Mouse (Mus musculus) hindbrain, embryonic 14.5 days (tissue): ENCODE data around the gene Fntb. TPM values are rescaled to one million over a fixed set of nuclear protein-coding genes. Genes with fewer than 3 reads are reported as not detected.
A peak's percentile ranks its signal among the peaks of the same experiment; 100 is the strongest.

Experiments used
- ATAC-seq: fragments of 200-750 bp; cut with Nextera tagmentation; 2 replicates; pipeline ENCODE4 v1.8.0; 2017; ENCODE audit warnings: moderate number of reproducible peaks, mild to moderate bottlenecking, moderate TSS enrichment, moderate library complexity; ENCODE audit not compliant: low FRiP score
- DNase-seq: peaks from one replicate; pipeline ENCODE4 v3.0.0-alpha.2; 2015; ENCODE audit warnings: low spot score
- H3K27ac ChIP-seq: fragments of 300-500 bp; sonication (generic); 2 replicates; pipeline ENCODE4 v1.5.1; 2014; ENCODE audit warnings: mild to moderate bottlenecking, moderate library complexity
- H3K27me3 ChIP-seq: fragments of 300-500 bp; sonication (generic); 2 replicates; pipeline ENCODE4 v1.6.1; 2014; ENCODE audit warnings: mild to moderate bottlenecking, low read length, mixed read lengths; ENCODE audit not compliant: control insufficient read depth, insufficient read depth
- H3K36me3 ChIP-seq: fragments of 300-500 bp; sonication (generic); replicated peaks from 2 replicates; pipeline ENCODE4 v1.6.1; 2014; ENCODE audit not compliant: control insufficient read depth, insufficient read depth
- H3K4me1 ChIP-seq: fragments of 300-500 bp; sonication (generic); replicated peaks from 2 replicates; pipeline ENCODE4 v1.6.1; 2014; ENCODE audit warnings: antibody characterized with exemption, low read length, mixed read lengths; ENCODE audit not compliant: control insufficient read depth, insufficient read depth
- H3K4me2 ChIP-seq: fragments of 300-500 bp; sonication (generic); replicated peaks from 2 replicates; pipeline ENCODE4 v1.6.1; 2014; ENCODE audit warnings: mild to moderate bottlenecking, moderate library complexity
- H3K4me3 ChIP-seq: fragments of 300-500 bp; sonication (generic); replicated peaks from 2 replicates; pipeline ENCODE4 v1.5.1; 2014; ENCODE audit warnings: mild to moderate bottlenecking, low read length
- H3K9ac ChIP-seq: fragments of 300-500 bp; sonication (generic); 2 replicates; pipeline ENCODE4 v1.6.1; 2014
- H3K9me3 ChIP-seq: fragments of 300-500 bp; sonication (generic); 2 replicates; pipeline ENCODE4 v1.6.1; 2016; ENCODE audit warnings: low read length; ENCODE audit not compliant: control insufficient read depth
- WGBS: fragments of 180-500 bp; shearing (Covaris S2); extraction: QIAGEN DNeasy Blood & Tissue Kit; methylation state at CpG from one replicate; pipeline ENCODE4 v1.1.7; 2014; 5-methylcytosine and 5-hydroxymethylcytosine counted together
- polyA plus RNA-seq: library from polyadenylated mRNA; unstranded; fragments of >200 nt; fragmentation: Nextera tagmentation; extraction: Ambion mirVana; gene quantifications from 2 replicates; pipeline ENCODE4 v1.2.1, GENCODE M21; 2014

The Fntb gene
- polyA plus RNA-seq, result 40.4 and 43.9 TPM in 2 replicates

- ATAC-seq (peak; percentile 96), DNase-seq (peak; percentile 98)
- under 1% methylated on average over 31 of the region's 31 CpGs for WGBS
- H3K9me3 ChIP-seq, result no peaks in the 10 kb centered on the region
- peak within 1 kb of the TSS; percentile 73 for H3K9ac ChIP-seq
- H3K36me3 ChIP-seq, result no peaks in the 10 kb centered on the region
- H3K4me3 ChIP-seq, result peak within 1 kb of the TSS; percentile 59
- H3K27me3 ChIP-seq, result no peaks in the 10 kb centered on the region
- H3K4me2 ChIP-seq, result peak within 1 kb of the TSS; percentile 58
- peak within 1 kb of the TSS; percentile 87 for H3K27ac ChIP-seq
- H3K4me1 ChIP-seq, result 0 out of 2 replicates have a peak, but pooled peaks cover 5% of the 10 kb centered on the region
These were observed at the start of gene Fntb, which contains the start of gene Churc1 for GRCm38 (mm10) chr12:76765354-76765851. Gene Fntb (plus strand): TSS chr12:76765589. Gene Churc1 (plus strand): TSS chr12:76765538.

DNA sequence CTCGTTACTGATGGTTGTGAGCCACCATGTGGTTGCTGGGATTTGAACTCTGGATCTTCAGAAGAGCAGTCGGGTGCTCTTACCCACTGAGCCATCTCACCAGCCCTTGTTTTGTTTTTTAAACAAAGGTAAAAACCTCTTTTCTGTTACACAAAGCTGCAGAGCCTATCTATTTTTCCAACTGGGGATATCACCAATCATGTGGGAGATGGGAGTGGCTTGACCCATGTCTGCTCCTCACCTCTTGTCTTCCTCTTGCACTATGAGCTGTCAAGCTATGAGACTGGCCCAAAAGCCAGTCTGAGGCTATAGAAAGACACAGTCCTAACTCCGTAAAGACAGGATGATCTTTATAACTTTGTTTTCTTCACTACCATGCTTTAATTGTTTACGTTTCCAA, 47.0 kb upstream of the Fntb start:
- DNase-seq (no peak), ATAC-seq (no peak)
- no peak overlapping the region for H3K4me2 ChIP-seq
- WGBS, result 91% methylated on average over 4 of the region's 4 CpGs
- no peak overlapping the region for H3K4me3 ChIP-seq
- no peaks in the 10 kb centered on the region for H3K9me3 ChIP-seq
- no peaks in the 10 kb centered on the region for H3K36me3 ChIP-seq
- H3K27ac ChIP-seq, result no peak overlapping the region
- H3K4me1 ChIP-seq, result no peaks in the 10 kb centered on the region
- peaks cover under 1% of the 10 kb centered on the region; the same call in 1 of the 2 replicates for H3K27me3 ChIP-seq
- H3K9ac ChIP-seq, result no peak overlapping the region

DNA sequence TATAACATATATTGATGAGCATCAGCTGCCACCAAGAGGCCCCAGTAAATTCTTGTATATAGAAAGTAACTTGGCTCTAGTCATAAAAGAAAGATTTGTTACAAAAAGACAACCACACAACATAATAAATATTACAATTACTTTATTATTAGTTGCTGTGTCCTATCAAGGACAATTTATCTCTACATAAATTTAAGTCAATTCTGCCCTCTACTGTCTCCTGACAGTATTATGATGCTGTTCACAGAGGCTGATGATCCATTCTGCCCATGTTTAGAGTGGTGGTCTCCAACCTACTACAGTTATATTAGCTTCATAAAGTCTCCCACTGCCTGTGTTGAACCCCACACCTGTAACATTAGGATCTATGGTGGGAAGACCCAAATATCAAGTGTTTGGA, 44.8 kb upstream of the Fntb start:
- Histone ChIP-seq H3K4me3 (no peak overlapping the region), H3K27me3 (no peaks in the 10 kb centered on the region), H3K4me1 (no peaks in the 10 kb centered on the region), H3K4me2 (no peak overlapping the region), H3K27ac (no peak overlapping the region), H3K36me3 (no peaks in the 10 kb centered on the region), H3K9me3 (no peaks in the 10 kb centered on the region), H3K9ac (no peak overlapping the region)
- DNase-seq, result peak; percentile 67
- ATAC-seq, result no peak

DNA sequence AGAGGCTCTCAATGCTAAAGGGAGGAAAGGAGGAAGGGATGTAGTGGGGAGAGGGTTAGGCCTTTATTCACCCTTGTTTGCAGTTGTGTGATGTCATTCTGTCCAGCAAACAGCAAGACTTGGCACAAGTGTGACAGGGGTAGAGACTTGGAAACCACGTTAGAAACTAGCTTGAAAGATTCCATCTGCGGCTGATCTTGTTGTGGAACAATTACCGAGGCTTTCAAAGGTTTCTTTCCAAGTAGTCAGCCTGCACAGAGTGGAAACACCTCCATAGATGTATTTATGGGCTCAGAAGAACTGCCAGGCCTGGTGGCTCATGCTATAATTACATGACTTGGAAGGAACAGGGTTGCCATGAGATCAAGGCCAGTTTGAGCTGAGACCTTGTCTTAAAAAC, 43.4 kb upstream of the Fntb start:
- Histone ChIP-seq H3K4me2 (no peak overlapping the region), H3K9me3 (no peaks in the 10 kb centered on the region), H3K36me3 (no peaks in the 10 kb centered on the region), H3K4me1 (no peaks in the 10 kb centered on the region), H3K27me3 (no peaks in the 10 kb centered on the region), H3K4me3 (no peak overlapping the region), H3K9ac (no peak overlapping the region), H3K27ac (no peak overlapping the region)
- DNase-seq (no peak), ATAC-seq (no peak)
- WGBS, result 82% methylated on average over 3 of the region's 3 CpGs

DNA sequence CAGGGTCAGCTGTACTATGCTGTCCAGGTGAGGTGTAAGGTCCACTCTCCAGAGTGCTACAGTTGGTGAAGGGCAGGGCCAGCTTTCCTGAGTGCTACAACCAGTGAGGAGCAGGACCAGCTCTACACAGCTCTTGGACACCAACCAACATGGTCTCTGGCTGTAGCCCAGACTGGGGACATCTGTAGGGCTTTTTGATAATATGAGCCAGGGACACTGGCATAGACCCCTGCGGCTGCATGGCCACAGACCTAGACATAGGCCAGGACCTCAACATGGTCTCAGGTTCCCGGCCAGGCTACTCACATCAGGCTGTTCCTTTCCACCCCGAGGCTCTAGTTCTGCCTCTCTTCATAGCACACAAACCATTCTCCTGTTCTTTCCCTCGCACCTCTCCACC, 37.4 kb upstream of the Fntb start:
- ATAC-seq (no peak), DNase-seq (no peak)
- no peak overlapping the region for H3K27ac ChIP-seq
- no peak overlapping the region for H3K4me2 ChIP-seq
- H3K36me3 ChIP-seq, result no peaks in the 10 kb centered on the region
- WGBS, result 94% methylated on average over 4 of the region's 4 CpGs
- H3K9me3 ChIP-seq, result peaks cover 4% of the 10 kb centered on the region; the same call in 1 of the 2 replicates
- no peaks in the 10 kb centered on the region for H3K4me1 ChIP-seq
- no peak overlapping the region for H3K4me3 ChIP-seq
- H3K9ac ChIP-seq, result no peak overlapping the region
- no peaks in the 10 kb centered on the region for H3K27me3 ChIP-seq

DNA sequence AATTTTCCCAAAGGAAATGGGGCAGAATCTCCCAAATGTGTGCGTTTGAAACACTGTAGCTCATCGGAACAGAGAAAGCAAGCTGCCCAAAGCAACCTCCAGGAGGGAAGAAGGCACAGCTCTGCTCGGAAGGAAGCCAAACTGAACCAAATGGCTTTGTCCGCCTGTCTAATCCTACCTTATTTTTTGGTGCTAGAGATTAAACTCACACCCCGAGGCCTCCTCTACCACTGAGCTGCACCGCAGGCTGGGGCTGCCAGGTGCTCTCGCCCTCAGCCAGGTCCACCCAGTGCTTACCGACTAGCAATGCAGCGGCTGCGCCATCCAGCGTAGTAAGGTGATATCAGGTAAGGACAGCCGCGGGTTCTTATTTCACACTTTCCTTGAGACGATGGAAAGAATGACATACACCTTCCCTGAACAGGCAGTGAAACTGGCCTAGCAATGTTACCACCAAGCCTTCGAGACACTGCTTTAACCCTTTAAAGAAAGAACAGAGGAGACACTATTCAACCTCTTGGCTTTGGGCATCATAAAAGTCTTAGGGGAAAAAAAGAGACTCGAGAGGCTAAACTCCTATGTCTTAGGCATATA, 14.4 kb upstream of the Fntb start:
- Histone ChIP-seq H3K4me3 (no peak overlapping the region), H3K4me2 (no peak overlapping the region), H3K9me3 (no peaks in the 10 kb centered on the region), H3K36me3 (no peaks in the 10 kb centered on the region), H3K27me3 (no peaks in the 10 kb centered on the region), H3K27ac (no peak overlapping the region), H3K9ac (no peak overlapping the region), H3K4me1 (no peaks in the 10 kb centered on the region)
- ATAC-seq (no peak), DNase-seq (no peak)
- 84% methylated on average over 16 of the region's 16 CpGs for WGBS

DNA sequence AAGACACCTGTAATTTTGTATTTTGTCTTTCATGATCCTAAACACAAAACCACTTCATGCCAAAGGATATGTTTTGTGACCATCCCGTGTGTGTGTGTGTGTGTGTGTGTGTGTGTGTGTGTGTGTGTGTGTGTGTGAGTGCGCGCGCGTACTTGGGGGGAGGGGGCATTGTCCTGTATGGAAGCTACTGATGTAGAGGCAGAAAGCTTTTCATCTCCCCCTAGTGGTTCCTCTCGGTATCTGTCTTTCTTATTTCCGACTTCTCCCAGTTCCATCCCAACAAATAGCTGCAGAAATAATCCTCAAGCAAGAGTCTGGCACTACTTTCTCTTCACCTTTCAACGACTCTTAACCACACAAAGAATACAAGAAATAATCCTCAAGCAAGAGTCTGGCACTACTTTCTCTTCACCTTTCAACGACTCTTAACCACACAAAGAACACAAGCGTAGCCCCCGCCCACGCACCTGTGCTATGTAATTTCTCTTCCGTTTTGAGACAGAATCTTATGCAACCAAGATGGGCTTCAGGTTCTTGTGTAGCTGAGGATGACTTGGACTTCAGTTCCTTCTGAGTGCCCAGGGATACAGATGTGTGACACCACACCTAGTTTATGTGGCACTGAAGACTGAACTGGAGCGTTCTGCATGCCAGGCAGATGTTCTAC, 12.6 kb upstream of the Fntb start:
- DNase-seq (peak; percentile 76), ATAC-seq (no peak)
- Histone ChIP-seq H3K9me3 (no peaks in the 10 kb centered on the region), H3K4me2 (no peak overlapping the region), H3K9ac (no peak overlapping the region), H3K27ac (no peak overlapping the region), H3K4me1 (no peaks in the 10 kb centered on the region), H3K27me3 (no peaks in the 10 kb centered on the region), H3K36me3 (no peaks in the 10 kb centered on the region), H3K4me3 (no peak overlapping the region)
- 42% methylated on average over 14 of the region's 14 CpGs for WGBS

GRCm38 (mm10) chr12:76765901-76766630, 677 bp downstream of the Fntb start:
- Histone ChIP-seq H3K27ac (peak overlapping the region; percentile 87), H3K27me3 (no peaks in the 10 kb centered on the region), H3K9ac (peak overlapping the region; percentile 73), H3K4me3 (peak overlapping the region; percentile 59), H3K4me2 (peak overlapping the region; percentile 58), H3K9me3 (no peaks in the 10 kb centered on the region), H3K4me1 (0 out of 2 replicates have a peak, but pooled peaks cover 5% of the 10 kb centered on the region), H3K36me3 (no peaks in the 10 kb centered on the region)
- DNase-seq (no peak), ATAC-seq (0 out of 2 replicates have a peak, but pooled peaks have one; percentile 15)
- WGBS, result 32% methylated on average over 20 of the region's 20 CpGs

DNA sequence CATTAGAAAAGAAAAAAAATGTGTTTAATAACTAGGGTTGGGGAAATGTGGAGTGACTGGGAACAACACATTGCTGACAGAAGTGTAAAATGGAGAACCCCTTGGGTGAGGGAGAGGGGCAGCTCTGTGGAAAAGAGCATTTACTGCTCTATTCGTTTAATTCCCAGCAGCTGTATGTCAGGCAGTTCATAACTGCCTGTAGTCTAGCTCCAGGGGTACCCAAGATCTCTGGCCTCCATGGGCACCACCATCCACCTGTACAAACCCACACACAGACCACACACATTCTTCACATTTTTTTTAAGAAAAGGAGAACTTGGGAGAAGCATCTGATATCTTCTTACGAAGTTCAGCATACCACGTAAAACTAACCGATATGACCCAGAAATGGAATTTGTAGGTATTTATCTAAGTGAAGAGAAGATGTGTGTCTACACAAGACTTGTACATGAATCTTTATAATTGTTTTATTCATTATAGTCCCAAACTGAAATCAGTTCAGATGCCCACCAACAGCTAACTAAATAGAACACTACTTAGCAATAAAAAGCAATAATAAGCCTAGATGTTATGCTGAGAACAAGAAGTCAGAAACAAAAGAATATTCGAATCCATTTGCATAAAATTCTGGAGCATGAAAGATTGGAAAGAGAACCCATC, 5.6 kb downstream of the Fntb start:
- Histone ChIP-seq H3K9me3 (no peaks in the 10 kb centered on the region), H3K27me3 (no peaks in the 10 kb centered on the region), H3K4me2 (no peak overlapping the region), H3K27ac (no peak overlapping the region), H3K4me3 (no peak overlapping the region), H3K36me3 (no peaks in the 10 kb centered on the region), H3K9ac (no peak overlapping the region), H3K4me1 (0 out of 2 replicates have a peak, but pooled peaks cover 4% of the 10 kb centered on the region)
- WGBS, result 89% methylated on average over 5 of the region's 5 CpGs
- ATAC-seq, result no peak
- DNase-seq, result no peak
